Mouse (Mus musculus): ENCODE measurements around the gene Ndufb8. TPM values are rescaled to one million over a fixed set of nuclear protein-coding genes. Genes with fewer than 3 reads are reported as not detected.

Ndufb8 gene
- total RNA-seq, 2 experiments from 2014 or later, result 408 to 415 TPM

Other genes starting within 250 kb of the Ndufb8 start
- 1 to 10 TPM; 1.9 to 2.1 TPM for gene Scd4, start 222.3 kb downstream of the Ndufb8 start, total RNA-seq (2021)
- gene Scd1, start 147.6 kb downstream of the Ndufb8 start, total RNA-seq (2021), result 100 to 1,000 TPM; 130 to 138 TPM
- gene Wnt8b, start 62.0 kb downstream of the Ndufb8 start, total RNA-seq (2021), result not detected
- gene Sec31b, start 9.6 kb downstream of the Ndufb8 start, total RNA-seq (2021), result under 1 TPM; 0.30 to 0.33 TPM
- not detected for gene Gm20538, start 2.6 kb downstream of the Ndufb8 start, total RNA-seq (2021)
- 10 to 100 TPM; 31.7 to 34.6 TPM for gene Hif1an, start 7.4 kb upstream of the Ndufb8 start, total RNA-seq (2021)
- gene Pax2, start 200.6 kb upstream of the Ndufb8 start, total RNA-seq (2021), result under 1 TPM; 0.11 to 0.22 TPM